Mouse (Mus musculus) midbrain, postnatal 0 days (tissue): ENCODE results near the gene Mical2. TPM values are rescaled to one million over a fixed set of nuclear protein-coding genes. Genes with fewer than 3 reads are reported as not detected.

Experiments used
- ATAC-seq: fragments of 200-750 bp; cut with Nextera tagmentation; 2 replicates; pipeline ENCODE4 v1.8.0; 2017; ENCODE audit warnings: moderate number of reproducible peaks, mild to moderate bottlenecking, moderate TSS enrichment, moderate library complexity; ENCODE audit not compliant: low FRiP score
- DNase-seq: peaks from one replicate; pipeline ENCODE4 v3.0.0-alpha.2; 2015; ENCODE audit warnings: low spot score
- H3K27ac ChIP-seq: fragments of 300-500 bp; sonication (generic); 2 replicates; pipeline ENCODE4 v1.5.1; 2014; ENCODE audit warnings: low read depth, mild to moderate bottlenecking, low read length, mixed read lengths
- H3K27me3 ChIP-seq: fragments of 300-500 bp; sonication (generic); 2 replicates; pipeline ENCODE4 v1.6.1; 2014; ENCODE audit warnings: low read length, control low read depth, mixed read lengths; ENCODE audit not compliant: insufficient read depth
- H3K36me3 ChIP-seq: fragments of 300-500 bp; sonication (generic); 2 replicates; pipeline ENCODE4 v1.6.1; 2014; ENCODE audit warnings: low read length, control low read depth, mixed read lengths; ENCODE audit not compliant: insufficient read depth
- H3K4me1 ChIP-seq: fragments of 300-500 bp; sonication (generic); 2 replicates; pipeline ENCODE4 v1.6.1; 2014; ENCODE audit warnings: mild to moderate bottlenecking, control low read depth, antibody characterized with exemption, low read length, mixed read lengths; ENCODE audit not compliant: insufficient read depth
- H3K4me2 ChIP-seq: fragments of 300-500 bp; sonication (generic); 2 replicates; pipeline ENCODE4 v1.6.1; 2014; ENCODE audit warnings: low read depth, mild to moderate bottlenecking, low read length, mixed read lengths; ENCODE audit not compliant: poor library complexity, severe bottlenecking
- H3K4me3 ChIP-seq: fragments of 300-500 bp; sonication (generic); 2 replicates; pipeline ENCODE4 v1.5.1; 2014; ENCODE audit warnings: low read depth, mild to moderate bottlenecking, low read length, moderate library complexity
- H3K9ac ChIP-seq: fragments of 300-500 bp; sonication (generic); replicated peaks from 2 replicates; pipeline ENCODE4 v1.6.1; 2014; ENCODE audit warnings: mild to moderate bottlenecking, low read length, moderate library complexity, mixed read lengths; ENCODE audit not compliant: poor library complexity, severe bottlenecking
- H3K9me3 ChIP-seq: fragments of 300-500 bp; sonication (generic); 2 replicates; pipeline ENCODE4 v1.6.1; 2016; ENCODE audit warnings: low read length, control low read depth
- CTCF ChIP-seq: IDR thresholded peaks from 2 replicates; pipeline ENCODE4 v1.5.1; 2016; ENCODE audit warnings: antibody characterized with exemption, mild to moderate bottlenecking
- WGBS: fragments of 180-500 bp; shearing (Covaris S2); extraction: QIAGEN DNeasy Blood & Tissue Kit; methylation state at CpG from one replicate; pipeline ENCODE4 v1.1.7; 2014; 5-methylcytosine and 5-hydroxymethylcytosine counted together
- polyA plus RNA-seq: library from polyadenylated mRNA; unstranded; fragments of >200 nt; fragmentation: Nextera tagmentation; extraction: Ambion mirVana; gene quantifications from 2 replicates; pipeline ENCODE4 v1.2.1, GENCODE M21; 2015
- total RNA-seq: library from RNA; depleted of rRNA; stranded (reverse); fragments of >200 nt; gene quantifications from 2 replicates; pipeline ENCODE4 v1.2.3, GENCODE M21; 2014

Mical2 gene
- total and polyA plus RNA-seq, 2 experiments from 2014 or later: 6.2 to 11.0 TPM

GRCm38 (mm10) chr7:112409991-112410390 is 184.3 kb downstream of the Mical2 start:
- WGBS: 92% methylated on average over 3 of the region's 3 CpGs

DNA sequence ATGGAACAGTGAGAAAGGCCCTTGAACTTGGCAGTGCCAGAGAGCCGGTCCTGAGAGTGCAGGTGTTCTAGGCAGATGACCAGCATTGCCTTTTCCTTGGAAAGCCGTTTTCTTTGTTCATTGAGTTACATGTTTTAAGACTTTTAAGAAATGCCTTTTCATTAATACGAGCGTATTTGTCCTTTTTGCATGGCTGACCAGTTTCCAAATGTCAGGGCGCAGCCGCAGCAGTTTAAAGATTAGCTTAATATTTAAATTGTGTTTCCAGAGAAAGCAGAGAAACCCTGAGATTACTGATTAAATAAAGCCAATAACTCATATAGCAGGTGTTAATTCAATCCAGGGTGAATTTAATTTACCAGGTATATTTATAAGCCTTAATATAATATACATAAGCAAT is 187.6 kb downstream of the Mical2 start:
- Histone ChIP-seq H3K4me3 (no peak overlapping the region), H3K27me3 (no peaks in the 10 kb centered on the region), H3K9me3 (no peaks in the 10 kb centered on the region), H3K27ac (no peak overlapping the region), H3K4me1 (peaks cover 12% of the 10 kb centered on the region; the same call in 1 of the 2 replicates), H3K9ac (no peak overlapping the region), H3K4me2 (no peak overlapping the region), H3K36me3 (no peaks in the 10 kb centered on the region)
- no peak for ATAC-seq
- TF ChIP-seq CTCF: no peak
- WGBS: 68% methylated on average over 6 of the region's 6 CpGs
- no peak for DNase-seq

More at GRCm38 (mm10) chr7:112409991-112410390, 184.3 kb downstream of the Mical2 start:
- TF ChIP-seq CTCF: no peak
- Histone ChIP-seq H3K27ac (no peak overlapping the region), H3K9me3 (no peaks in the 10 kb centered on the region), H3K4me2 (no peak overlapping the region), H3K36me3 (no peaks in the 10 kb centered on the region), H3K4me1 (no peaks in the 10 kb centered on the region), H3K9ac (no peak overlapping the region), H3K4me3 (no peak overlapping the region), H3K27me3 (no peaks in the 10 kb centered on the region)
- ATAC-seq (no peak), DNase-seq (no peak)

GRCm38 (mm10) chr7:112416058-112416526 is 190.4 kb downstream of the Mical2 start:
- Histone ChIP-seq H3K27me3 (no peaks in the 10 kb centered on the region), H3K27ac (peak overlapping the region; percentile 18; the same call in 1 of the 2 replicates), H3K4me2 (peak overlapping the region; percentile 3; the same call in 1 of the 2 replicates), H3K9me3 (no peaks in the 10 kb centered on the region), H3K36me3 (no peaks in the 10 kb centered on the region), H3K4me1 (peaks cover 12% of the 10 kb centered on the region; the same call in 1 of the 2 replicates), H3K9ac (no peak overlapping the region), H3K4me3 (no peak overlapping the region)
- peak; percentile 54; the same call in 1 of the 2 replicates for ATAC-seq
- 14% methylated on average over 14 of the region's 14 CpGs for WGBS
- TF ChIP-seq CTCF: no peak
- DNase-seq: peak; percentile 62

GRCm38 (mm10) chr7:112416730-112417513 is 191.3 kb downstream of the Mical2 start:
- WGBS: 14% methylated on average over 7 of the region's 7 CpGs
- Histone ChIP-seq H3K4me3 (no peak overlapping the region), H3K36me3 (no peaks in the 10 kb centered on the region), H3K4me2 (no peak overlapping the region), H3K27ac (0 out of 2 replicates have a peak overlapping the region, but pooled peaks have one; percentile 18), H3K9me3 (no peaks in the 10 kb centered on the region), H3K27me3 (no peaks in the 10 kb centered on the region), H3K4me1 (peaks cover 12% of the 10 kb centered on the region; the same call in 1 of the 2 replicates), H3K9ac (no peak overlapping the region)
- no peak for ATAC-seq
- TF ChIP-seq CTCF: no peak
- no peak for DNase-seq

GRCm38 (mm10) chr7:112417598-112417997 is 191.9 kb downstream of the Mical2 start:
- 80% methylated on average over 4 of the region's 4 CpGs for WGBS

DNA sequence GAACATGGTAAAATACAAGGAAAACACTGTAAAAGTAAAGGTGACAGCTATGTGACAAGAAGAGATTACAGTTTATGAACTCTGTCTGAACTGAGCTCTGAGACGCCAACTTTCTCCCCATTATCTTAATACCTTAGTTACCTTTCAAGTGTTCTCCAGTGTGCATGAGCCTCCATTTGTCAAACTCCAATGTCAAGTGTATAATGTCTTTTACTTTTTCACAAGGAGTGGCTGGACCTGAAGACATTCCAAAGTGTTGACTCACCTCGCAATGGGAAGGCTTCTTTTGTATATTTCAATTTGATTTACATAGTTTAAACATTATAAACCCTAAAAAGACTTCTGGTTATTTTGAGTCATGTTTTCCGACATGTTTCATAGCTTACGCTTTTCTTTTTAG is 197.8 kb downstream of the Mical2 start:
- Histone ChIP-seq H3K4me1 (no peaks in the 10 kb centered on the region), H3K27ac (no peak overlapping the region), H3K4me3 (no peak overlapping the region), H3K9me3 (no peaks in the 10 kb centered on the region), H3K9ac (no peak overlapping the region), H3K36me3 (no peaks in the 10 kb centered on the region), H3K4me2 (no peak overlapping the region), H3K27me3 (peaks cover 6% of the 10 kb centered on the region; the same call in 1 of the 2 replicates)
- no peak for ATAC-seq
- no peak for TF ChIP-seq CTCF
- WGBS: 91% methylated on average over 4 of the region's 4 CpGs
- no peak for DNase-seq

More at GRCm38 (mm10) chr7:112417598-112417997, 191.9 kb downstream of the Mical2 start:
- no peaks in the 10 kb centered on the region for H3K9me3 ChIP-seq
- peaks cover 12% of the 10 kb centered on the region; the same call in 1 of the 2 replicates for H3K4me1 ChIP-seq
- no peak overlapping the region for H3K4me2 ChIP-seq
- no peaks in the 10 kb centered on the region for H3K27me3 ChIP-seq
- ATAC-seq (no peak), DNase-seq (no peak)
- TF ChIP-seq CTCF: no peak
- no peak overlapping the region for H3K4me3 ChIP-seq
- H3K36me3 ChIP-seq: no peaks in the 10 kb centered on the region
- H3K9ac ChIP-seq: no peak overlapping the region
- H3K27ac ChIP-seq: no peak overlapping the region
